Mouse (Mus musculus) E14TG2a.4 (cell line): Measurements from ENCODE around the gene Tube1.
A peak's percentile ranks its signal among the peaks of the same experiment; 100 is the strongest.

ENCODE experiments used
- H3K27me3 ChIP-seq: 2 replicates; pipeline ENCODE4 v1.6.1; 2014; ENCODE audit warnings: low read length, control low read depth; ENCODE audit not compliant: insufficient read depth
- H3K36me3 ChIP-seq: 2 replicates; pipeline ENCODE4 v1.6.1; 2014; ENCODE audit warnings: low read length, control low read depth; ENCODE audit not compliant: insufficient read depth
- H3K4me1 ChIP-seq: replicated peaks from 2 replicates; pipeline ENCODE4 v1.6.1; 2014; ENCODE audit warnings: low read depth, low read length, control low read depth
- H3K4me3 ChIP-seq: replicated peaks from 2 replicates; pipeline ENCODE4 v1.5.1; 2014; ENCODE audit warnings: mild to moderate bottlenecking, low read length
- H3K9me3 ChIP-seq: 2 replicates; pipeline ENCODE4 v1.6.1; 2014; ENCODE audit warnings: low read length, control low read depth
- CTCF ChIP-seq: conservative IDR thresholded peaks from 2 replicates; pipeline ENCODE4 v1.5.1; 2014; ENCODE audit warnings: low read length
- NANOG ChIP-seq: IDR thresholded peaks from 2 replicates; pipeline ENCODE4 v1.6.1; 2014; ENCODE audit warnings: borderline replicate concordance, low read length, mixed read lengths
- POU5F1 ChIP-seq: IDR thresholded peaks from 2 replicates; pipeline ENCODE4 v1.6.1; 2014; ENCODE audit warnings: low read length, borderline replicate concordance

The Tube1 gene

GRCm38 (mm10) chr10:39133462-39134310 lies at the start of gene Tube1, which contains the start of gene Fam229b:
Tube1 (plus strand) TSS chr10:39133976.
Fam229b (minus strand) TSS chr10:39133914.
- Histone ChIP-seq H3K4me3 (peak within 1 kb of the TSS; percentile 88), H3K27me3 (no peaks in the 10 kb centered on the region)
- no peak for TF ChIP-seq NANOG
- no peak for TF ChIP-seq POU5F1
- TF ChIP-seq CTCF: no peak

GRCm38 (mm10) chr10:39096981-39097380 lies 36.8 kb upstream of the Tube1 start:
- Histone ChIP-seq H3K4me1 (no peaks in the 10 kb centered on the region; the same call in 1 of the 2 replicates), H3K36me3 (no peaks in the 10 kb centered on the region), H3K27me3 (no peaks in the 10 kb centered on the region), H3K4me3 (no peak overlapping the region), H3K9me3 (0 out of 2 replicates have a peak, but pooled peaks cover 6% of the 10 kb centered on the region)
- TF ChIP-seq NANOG (no peak), POU5F1 (no peak), CTCF (peak; percentile 74)

More at GRCm38 (mm10) chr10:39133462-39134310, at the start of gene Tube1, which contains the start of gene Fam229b:
- peaks cover 12% of the 10 kb centered on the region for H3K4me1 ChIP-seq
- peaks cover 25% of the 10 kb centered on the region for H3K36me3 ChIP-seq
- H3K9me3 ChIP-seq: peaks cover 2% of the 10 kb centered on the region

- TF ChIP-seq CTCF (no peak), NANOG (no peak), POU5F1 (no peak)
- peaks cover 5% of the 10 kb centered on the region; the same call in 1 of the 2 replicates for H3K4me1 ChIP-seq
- H3K4me3 ChIP-seq: no peak overlapping the region
- H3K27me3 ChIP-seq: no peaks in the 10 kb centered on the region
- 0 out of 2 replicates have a peak, but pooled peaks cover 6% of the 10 kb centered on the region for H3K9me3 ChIP-seq
- no peaks in the 10 kb centered on the region for H3K36me3 ChIP-seq
Measured at GRCm38 (mm10) chr10:39098746-39099145, 35.0 kb upstream of the Tube1 start.

GRCm38 (mm10) chr10:39104803-39105449 lies 28.9 kb upstream of the Tube1 start:
- TF ChIP-seq POU5F1: no peak
- no peak for TF ChIP-seq NANOG
- no peak for TF ChIP-seq CTCF
- Histone ChIP-seq H3K9me3 (0 out of 2 replicates have a peak, but pooled peaks cover 6% of the 10 kb centered on the region), H3K4me3 (no peak overlapping the region), H3K27me3 (no peaks in the 10 kb centered on the region), H3K36me3 (no peaks in the 10 kb centered on the region), H3K4me1 (peaks cover 43% of the 10 kb centered on the region)

GRCm38 (mm10) chr10:39106413-39106812 lies 27.4 kb upstream of the Tube1 start:
- TF ChIP-seq POU5F1: no peak
- no peak for TF ChIP-seq NANOG
- TF ChIP-seq CTCF: no peak

GRCm38 (mm10) chr10:39106935-39107334 lies 26.8 kb upstream of the Tube1 start:
- Histone ChIP-seq H3K4me3 (0 out of 2 replicates have a peak overlapping the region, but pooled peaks have one; percentile 11), H3K4me1 (peaks cover 48% of the 10 kb centered on the region), H3K36me3 (no peaks in the 10 kb centered on the region), H3K9me3 (no peaks in the 10 kb centered on the region), H3K27me3 (no peaks in the 10 kb centered on the region)
- TF ChIP-seq POU5F1 (peak; percentile 85; the same call in 1 of the 2 replicates), NANOG (no peak)

More at GRCm38 (mm10) chr10:39106413-39106812, 27.4 kb upstream of the Tube1 start:
- H3K9me3 ChIP-seq: no peaks in the 10 kb centered on the region
- no peaks in the 10 kb centered on the region for H3K27me3 ChIP-seq
- H3K4me3 ChIP-seq: no peak overlapping the region
- H3K36me3 ChIP-seq: no peaks in the 10 kb centered on the region
- peaks cover 48% of the 10 kb centered on the region for H3K4me1 ChIP-seq

- TF ChIP-seq CTCF: no peak
- no peak for TF ChIP-seq NANOG
- TF ChIP-seq POU5F1: no peak
- H3K36me3 ChIP-seq: no peaks in the 10 kb centered on the region
- H3K9me3 ChIP-seq: no peaks in the 10 kb centered on the region
- H3K4me1 ChIP-seq: peaks cover 59% of the 10 kb centered on the region
- H3K27me3 ChIP-seq: 0 out of 2 replicates have a peak, but pooled peaks cover 3% of the 10 kb centered on the region
- H3K4me3 ChIP-seq: no peak overlapping the region
Measured at GRCm38 (mm10) chr10:39108837-39109488, 24.8 kb upstream of the Tube1 start.

- no peak overlapping the region for H3K4me3 ChIP-seq
- no peaks in the 10 kb centered on the region for H3K9me3 ChIP-seq
- TF ChIP-seq POU5F1: no peak
- no peak for TF ChIP-seq CTCF
- no peak for TF ChIP-seq NANOG
- peaks cover 63% of the 10 kb centered on the region for H3K4me1 ChIP-seq
- 0 out of 2 replicates have a peak, but pooled peaks cover 3% of the 10 kb centered on the region for H3K27me3 ChIP-seq
- no peaks in the 10 kb centered on the region for H3K36me3 ChIP-seq
Measured at GRCm38 (mm10) chr10:39109489-39109874, 24.3 kb upstream of the Tube1 start.
